Mouse (Mus musculus) spleen, postnatal 10 days (tissue): ENCODE measurements around the gene Vps33b.
"Not testable (repeated sequence)": the region's sequence is repeated elsewhere in the genome, so short reads cannot be mapped to it uniquely, and the experiment has no call there.

Source experiments
- DNase-seq, 2 experiments: peaks; one replicate each; pipeline ENCODE4 v3.0.0; 2021 to 2022; ENCODE audit warnings: low spot score in 2 of 2

The Vps33b gene

DNA sequence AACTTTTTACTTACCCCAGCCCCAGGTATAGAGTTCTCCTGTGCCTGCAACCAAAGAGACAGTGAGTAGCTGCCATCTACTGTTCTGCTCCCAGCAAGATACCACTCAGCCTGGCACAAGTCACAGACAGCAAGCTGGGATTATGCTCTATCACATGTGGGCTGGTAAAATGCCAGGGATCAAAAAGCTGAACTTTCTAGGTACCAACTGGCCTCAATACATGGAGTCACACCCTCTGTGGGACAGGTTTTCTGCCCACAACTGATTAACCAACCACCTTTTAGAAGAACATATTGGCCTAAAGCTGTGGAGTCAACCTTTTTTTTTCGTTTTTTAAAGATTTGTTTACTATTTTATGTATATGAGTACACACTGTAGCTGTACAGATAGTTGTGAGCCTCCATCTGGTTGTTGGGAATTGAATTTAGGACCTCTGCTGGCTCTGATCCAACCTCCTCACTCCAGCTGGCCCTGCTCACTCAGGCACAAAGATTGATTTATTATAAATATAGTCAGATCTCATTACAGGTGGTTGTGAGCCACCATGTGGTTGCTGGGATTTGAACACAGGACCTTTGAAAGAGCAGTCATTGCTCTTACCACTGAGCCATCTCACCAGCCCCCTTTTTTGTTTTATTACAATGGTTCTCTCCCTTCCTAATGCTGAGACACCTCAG, 48.1 kb downstream of the Vps33b start:
- no peak for DNase-seq

GRCm38 (mm10) chr7:80318670-80319069, 49.2 kb downstream of the Vps33b start:
- DNase-seq = no peak

DNA sequence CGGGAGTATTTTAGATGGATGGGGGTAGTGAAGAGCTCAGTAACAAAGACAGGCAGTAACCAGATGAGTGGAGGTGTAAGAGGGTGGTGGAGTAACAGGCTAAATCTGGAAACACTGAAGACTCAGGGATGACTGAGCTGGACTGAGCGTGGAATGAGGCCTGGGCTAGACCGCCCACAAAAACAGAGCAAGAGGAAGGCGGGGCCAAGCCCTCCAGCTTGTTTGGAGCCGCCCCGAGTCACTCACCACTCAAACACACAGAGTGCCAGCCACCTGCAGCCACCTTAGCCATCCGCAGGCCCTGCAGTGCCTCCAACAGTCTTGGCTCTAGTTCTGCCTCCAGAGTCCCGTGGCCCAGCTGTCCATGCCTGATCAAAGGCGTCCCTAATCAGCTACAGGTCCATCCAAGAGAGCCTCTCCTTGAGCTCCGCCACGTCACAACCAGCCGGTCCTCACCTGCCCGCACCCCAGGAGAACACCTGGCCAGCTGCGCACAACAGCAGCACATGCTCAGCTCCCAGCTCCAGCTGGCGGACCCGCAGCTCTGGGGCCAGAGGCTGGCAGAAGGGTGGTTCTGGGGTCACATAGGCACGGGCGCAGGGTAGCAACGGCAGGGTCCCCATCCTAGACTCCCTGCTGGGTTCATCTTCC, 50.5 kb downstream of the Vps33b start:
- no peak for DNase-seq

GRCm38 (mm10) chr7:80323336-80323735, 53.9 kb downstream of the Vps33b start:
- DNase-seq = no peak

DNA sequence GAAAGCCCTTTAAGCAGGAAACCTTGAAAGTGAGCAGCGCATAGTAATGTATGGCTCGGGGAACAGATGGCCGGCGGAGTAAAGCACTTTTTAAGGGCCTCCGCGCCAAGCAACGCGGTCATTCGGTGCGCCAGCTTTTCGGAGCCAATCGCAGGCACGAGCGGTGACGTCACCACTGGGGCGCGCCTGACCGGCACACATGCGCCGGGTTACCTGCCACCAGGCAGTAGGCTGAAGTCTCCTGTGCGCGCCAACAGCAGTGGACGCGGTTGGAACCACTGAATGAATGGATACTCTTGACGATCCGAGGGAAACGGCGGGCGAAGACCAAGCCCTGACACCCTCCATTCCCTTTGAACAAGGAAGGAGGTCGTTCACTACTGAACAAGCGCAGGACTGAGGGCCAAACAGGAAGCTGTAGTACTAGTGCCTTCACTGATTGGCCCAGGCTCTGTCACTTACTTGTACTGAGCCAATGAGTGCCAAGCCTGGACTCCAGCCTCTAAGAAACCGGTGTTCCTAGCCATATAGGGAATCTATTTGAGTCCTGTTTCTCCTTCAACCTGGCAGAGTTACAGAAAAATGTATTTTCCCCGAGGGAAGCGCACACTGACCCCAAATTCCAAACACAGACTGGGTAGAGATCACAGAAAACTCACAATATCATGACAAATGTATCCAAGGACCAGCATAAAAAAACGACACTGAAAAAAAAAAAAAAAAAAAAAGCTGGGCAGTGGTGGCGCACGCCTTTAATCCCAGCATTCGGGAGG, 54.8 kb downstream of the Vps33b start, which contains the start of gene Rccd1:
Gene Rccd1, minus strand, starts transcription at position 412 of the 773 bp plus-strand sequence.
- DNase-seq = peak; percentile 95 to 97

DNA sequence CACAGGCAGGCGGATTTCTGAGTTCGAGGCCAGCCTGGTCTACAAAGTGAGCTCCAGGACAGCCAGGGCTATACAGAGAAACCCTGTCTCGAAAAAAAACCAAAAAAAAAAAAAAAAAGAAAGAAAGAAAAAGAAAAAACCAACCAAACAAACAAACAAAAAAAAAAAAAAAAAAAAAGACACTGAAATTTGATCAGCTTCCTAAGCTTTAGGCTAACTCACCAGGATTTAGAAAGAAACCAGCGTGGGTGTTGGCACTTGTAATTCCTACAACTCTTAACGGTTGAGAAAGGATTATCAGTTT, 55.3 kb downstream of the Vps33b start:
- DNase-seq = not testable (repeated sequence)

GRCm38 (mm10) chr7:80325292-80325868, 55.9 kb downstream of the Vps33b start:
- no peak for DNase-seq

- no peak for DNase-seq
Observed at GRCm38 (mm10) chr7:80326076-80326475, 56.6 kb downstream of the Vps33b start.

DNA sequence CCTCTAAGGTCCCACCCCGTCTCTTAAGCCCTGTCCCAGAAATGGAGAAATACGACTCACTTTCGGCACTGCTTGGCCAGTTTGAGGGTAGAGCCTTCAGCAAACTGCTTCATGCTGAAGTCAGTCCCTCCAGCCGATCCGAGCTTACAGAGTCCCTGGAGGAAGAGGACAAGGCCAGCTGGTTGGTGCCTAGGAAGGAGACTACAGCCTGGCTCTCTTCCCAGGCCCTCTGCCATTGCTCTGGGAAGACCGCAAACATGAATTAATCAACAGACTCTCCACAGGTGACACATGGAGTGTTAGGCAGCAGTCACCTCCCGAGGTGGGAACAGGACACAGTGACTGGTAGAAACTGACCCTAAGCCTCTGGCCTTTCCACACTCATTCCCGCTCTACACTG, 60.8 kb downstream of the Vps33b start:
- DNase-seq = no peak

DNA sequence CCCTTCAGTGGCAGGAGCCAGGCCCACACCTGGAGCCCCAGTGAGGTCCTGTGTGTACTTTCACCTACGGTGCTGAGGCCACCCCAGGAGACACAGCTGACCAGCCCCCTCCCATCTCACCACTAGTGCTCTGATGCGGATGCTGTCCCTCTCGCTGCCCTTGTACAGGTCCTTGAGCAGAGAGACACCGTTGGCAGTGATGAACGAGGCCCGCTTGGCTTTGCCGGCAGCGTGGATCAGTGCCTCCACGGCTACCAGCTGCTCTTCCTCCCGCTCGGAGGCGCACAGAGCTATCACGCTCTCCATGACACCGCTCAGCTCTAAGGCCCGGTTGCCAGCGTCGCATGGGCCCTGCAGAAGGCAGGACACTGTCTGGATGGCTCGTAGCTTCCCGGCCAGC, 62.0 kb downstream of the Vps33b start:
- DNase-seq = no peak

- no peak for DNase-seq
Observed at GRCm38 (mm10) chr7:80334848-80335247, 65.4 kb downstream of the Vps33b start.

DNA sequence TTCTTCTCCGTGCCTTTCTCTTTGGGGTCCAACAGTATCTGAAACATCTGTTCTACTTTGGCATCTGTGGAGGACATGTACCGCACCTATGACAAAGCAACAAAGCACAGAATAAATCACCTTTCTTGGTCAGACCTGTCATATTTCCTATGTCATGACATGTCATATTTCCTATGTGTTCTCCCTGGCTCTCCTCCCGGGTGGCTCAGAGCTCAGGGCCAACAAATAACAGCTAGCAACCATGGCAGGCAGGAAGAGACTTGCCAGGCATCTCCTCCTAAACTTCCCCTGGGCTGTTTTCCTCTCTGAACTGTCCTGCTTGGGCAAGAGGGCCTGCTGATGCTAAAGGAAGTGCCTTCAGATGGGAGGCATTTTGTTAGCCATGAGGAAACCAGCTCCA, 67.5 kb downstream of the Vps33b start:
- no peak for DNase-seq

GRCm38 (mm10) chr7:80339371-80339770, 69.9 kb downstream of the Vps33b start:
- DNase-seq = peak; percentile 37 to 55

- DNase-seq = peak; percentile 97 to 99
Observed at GRCm38 (mm10) chr7:80339793-80340628, 70.6 kb downstream of the Vps33b start.

- peak; percentile 57 to 82 for DNase-seq
Observed at GRCm38 (mm10) chr7:80340793-80341192, 71.3 kb downstream of the Vps33b start, which contains the start of gene Unc45a. Gene Unc45a (minus strand): TSS chr7:80341005.
